Mouse (Mus musculus) forebrain, embryonic 11.5 days (tissue): ENCODE measurements around the gene Rmdn2. TPM values are rescaled to one million over a fixed set of nuclear protein-coding genes. Genes with fewer than 3 reads are reported as not detected.

Experiments used
- ATAC-seq: fragments of 200-750 bp; cut with Nextera tagmentation; replicated peaks from 2 replicates; pipeline ENCODE4 v1.8.0; 2017; ENCODE audit warnings: moderate TSS enrichment; ENCODE audit not compliant: low FRiP score
- DNase-seq: peaks from one replicate; pipeline ENCODE4 v3.0.0-alpha.2; 2017; ENCODE audit warnings: low spot score
- H3K27ac ChIP-seq: fragments of 300-500 bp; sonication (generic); 2 replicates; pipeline ENCODE4 v1.5.1; 2014; ENCODE audit warnings: low read depth, low read length
- H3K27me3 ChIP-seq: fragments of 300-500 bp; sonication (generic); 2 replicates; pipeline ENCODE4 v1.6.1; 2014; ENCODE audit warnings: mild to moderate bottlenecking, low read length, mixed read lengths; ENCODE audit not compliant: control insufficient read depth, insufficient read depth
- H3K36me3 ChIP-seq: fragments of 300-500 bp; sonication (generic); 2 replicates; pipeline ENCODE4 v1.6.1; 2014; ENCODE audit warnings: mild to moderate bottlenecking, low read length, moderate library complexity, mixed read lengths; ENCODE audit not compliant: control insufficient read depth, insufficient read depth
- H3K4me1 ChIP-seq: fragments of 300-500 bp; sonication (generic); replicated peaks from 2 replicates; pipeline ENCODE4 v1.6.1; 2014; ENCODE audit warnings: low read length, mixed read lengths; ENCODE audit not compliant: control insufficient read depth, insufficient read depth
- H3K4me2 ChIP-seq: fragments of 300-500 bp; sonication (generic); 2 replicates; pipeline ENCODE4 v1.6.1; 2014; ENCODE audit warnings: low read depth, mild to moderate bottlenecking, low read length, moderate library complexity, mixed read lengths; ENCODE audit not compliant: severe bottlenecking
- H3K4me3 ChIP-seq: fragments of 300-500 bp; sonication (generic); 2 replicates; pipeline ENCODE4 v1.5.1; 2014; ENCODE audit warnings: low read depth, low read length
- H3K9ac ChIP-seq: fragments of 300-500 bp; sonication (generic); 2 replicates; pipeline ENCODE4 v1.6.1; 2014; ENCODE audit warnings: low read length
- H3K9me3 ChIP-seq: fragments of 300-500 bp; sonication (generic); 2 replicates; pipeline ENCODE4 v1.6.1; 2016; ENCODE audit warnings: low read length, mixed read lengths; ENCODE audit not compliant: control insufficient read depth
- whole genome bisulfite sequencing: fragments of 180-500 bp; shearing (Covaris S2); extraction: QIAGEN DNeasy Blood & Tissue Kit; methylation state at CpG from one replicate; pipeline ENCODE4 v1.1.7; 2014; 5-methylcytosine and 5-hydroxymethylcytosine counted together
- polyA plus RNA-seq: library from polyadenylated mRNA; unstranded; fragments of >200 nt; fragmentation: Nextera tagmentation; extraction: Ambion mirVana; gene quantifications from 2 replicates; pipeline ENCODE4 v1.2.1, GENCODE M21; 2014

Gene Rmdn2
- polyA plus RNA-seq, 1 experiment from 2014 or later, result 4.8 TPM

GRCm38 (mm10) chr17:79713276-79713642, 101.6 kb downstream of the Rmdn2 start:
- H3K27me3 ChIP-seq, result peaks cover 50% of the 10 kb centered on the region
- WGBS, result under 1% methylated on average over 24 of the region's 24 CpGs
- H3K4me2 ChIP-seq, result peak overlapping the region; percentile 92
- ATAC-seq, result no peak
- no peaks in the 10 kb centered on the region for H3K36me3 ChIP-seq
- peaks cover 19% of the 10 kb centered on the region for H3K4me1 ChIP-seq
- DNase-seq, result no peak
- peak overlapping the region; percentile 16; the same call in 1 of the 2 replicates for H3K9ac ChIP-seq
- peak overlapping the region; percentile 42 for H3K4me3 ChIP-seq
- H3K27ac ChIP-seq, result no peak overlapping the region
- no peaks in the 10 kb centered on the region; the same call in 1 of the 2 replicates for H3K9me3 ChIP-seq

GRCm38 (mm10) chr17:79713643-79714367, 102.1 kb downstream of the Rmdn2 start:
- Histone ChIP-seq H3K27me3 (peaks cover 50% of the 10 kb centered on the region), H3K36me3 (no peaks in the 10 kb centered on the region), H3K4me1 (peaks cover 19% of the 10 kb centered on the region), H3K4me3 (peak overlapping the region; percentile 42), H3K4me2 (peak overlapping the region; percentile 92), H3K9ac (peak overlapping the region; percentile 16; the same call in 1 of the 2 replicates), H3K27ac (no peak overlapping the region), H3K9me3 (no peaks in the 10 kb centered on the region; the same call in 1 of the 2 replicates)
- WGBS, result under 1% methylated on average over 63 of the region's 63 CpGs
- DNase-seq, result peak; percentile 79
- peak; percentile 14; the same call in 1 of the 2 replicates for ATAC-seq

GRCm38 (mm10) chr17:79714368-79714895, 102.8 kb downstream of the Rmdn2 start:
- ATAC-seq, result no peak
- Histone ChIP-seq H3K27me3 (peaks cover 49% of the 10 kb centered on the region), H3K36me3 (no peaks in the 10 kb centered on the region), H3K9ac (0 out of 2 replicates have a peak overlapping the region, but pooled peaks have one; percentile 16), H3K9me3 (no peaks in the 10 kb centered on the region; the same call in 1 of the 2 replicates), H3K4me2 (peak overlapping the region; percentile 92), H3K27ac (no peak overlapping the region), H3K4me1 (peaks cover 19% of the 10 kb centered on the region), H3K4me3 (peak overlapping the region; percentile 42)
- peak; percentile 61 for DNase-seq
- WGBS, result under 1% methylated on average over 16 of the region's 16 CpGs

- H3K27ac ChIP-seq, result no peak within 1 kb of the TSS
- peak within 1 kb of the TSS; percentile 92 for H3K4me2 ChIP-seq
- H3K9me3 ChIP-seq, result no peaks in the 10 kb centered on the region; the same call in 1 of the 2 replicates
- H3K4me3 ChIP-seq, result peak within 1 kb of the TSS; percentile 42
- no peaks in the 10 kb centered on the region for H3K36me3 ChIP-seq
- peak; percentile 60 for ATAC-seq
- 0% methylated on average over 31 of the region's 31 CpGs for WGBS
- DNase-seq, result peak; percentile 75
- H3K4me1 ChIP-seq, result peaks cover 19% of the 10 kb centered on the region
- peak within 1 kb of the TSS; percentile 46 for H3K9ac ChIP-seq
- H3K27me3 ChIP-seq, result peaks cover 43% of the 10 kb centered on the region
Measured at GRCm38 (mm10) chr17:79714931-79715637, 103.4 kb downstream of the Rmdn2 start, which contains the start of gene Cyp1b1. TSS of gene Cyp1b1 (minus strand) at chr17:79715061.

GRCm38 (mm10) chr17:79715649-79716143, 104.0 kb downstream of the Rmdn2 start:
- H3K4me1 ChIP-seq, result peaks cover 19% of the 10 kb centered on the region
- no peak overlapping the region for H3K27ac ChIP-seq
- H3K4me2 ChIP-seq, result peak overlapping the region; percentile 92
- H3K4me3 ChIP-seq, result peak overlapping the region; percentile 42
- DNase-seq (peak; percentile 94), ATAC-seq (peak; percentile 90)
- H3K9ac ChIP-seq, result peak overlapping the region; percentile 46
- H3K27me3 ChIP-seq, result peaks cover 39% of the 10 kb centered on the region
- no peaks in the 10 kb centered on the region for H3K36me3 ChIP-seq
- H3K9me3 ChIP-seq, result no peaks in the 10 kb centered on the region; the same call in 1 of the 2 replicates
- under 1% methylated on average over 41 of the region's 42 CpGs for WGBS

GRCm38 (mm10) chr17:79720681-79721080, 109.0 kb downstream of the Rmdn2 start:
- H3K9ac ChIP-seq, result no peak overlapping the region
- no peaks in the 10 kb centered on the region for H3K36me3 ChIP-seq
- no peak overlapping the region for H3K27ac ChIP-seq
- 73% methylated on average over 7 of the region's 7 CpGs for WGBS
- ATAC-seq (no peak), DNase-seq (no peak)
- H3K27me3 ChIP-seq, result peaks cover 2% of the 10 kb centered on the region; the same call in 1 of the 2 replicates
- no peak overlapping the region for H3K4me2 ChIP-seq
- H3K4me1 ChIP-seq, result no peaks in the 10 kb centered on the region
- H3K9me3 ChIP-seq, result no peaks in the 10 kb centered on the region; the same call in 1 of the 2 replicates
- H3K4me3 ChIP-seq, result no peak overlapping the region

GRCm38 (mm10) chr17:79726613-79727012, 115.0 kb downstream of the Rmdn2 start:
- no peaks in the 10 kb centered on the region for H3K4me1 ChIP-seq
- no peak overlapping the region for H3K4me3 ChIP-seq
- no peak overlapping the region for H3K4me2 ChIP-seq
- no peaks in the 10 kb centered on the region for H3K36me3 ChIP-seq
- no peak overlapping the region for H3K9ac ChIP-seq
- 90% methylated on average over 5 of the region's 5 CpGs for WGBS
- ATAC-seq, result no peak
- no peak for DNase-seq
- H3K27ac ChIP-seq, result no peak overlapping the region
- H3K27me3 ChIP-seq, result no peaks in the 10 kb centered on the region
- no peaks in the 10 kb centered on the region for H3K9me3 ChIP-seq

- 30% methylated on average over 14 of the region's 14 CpGs for WGBS
- H3K4me1 ChIP-seq, result no peaks in the 10 kb centered on the region
- DNase-seq (no peak), ATAC-seq (no peak)
- no peak overlapping the region for H3K9ac ChIP-seq
- H3K4me3 ChIP-seq, result no peak overlapping the region
- no peaks in the 10 kb centered on the region for H3K27me3 ChIP-seq
- H3K4me2 ChIP-seq, result peak overlapping the region; percentile 26; the same call in 1 of the 2 replicates
- no peaks in the 10 kb centered on the region for H3K36me3 ChIP-seq
- H3K27ac ChIP-seq, result no peak overlapping the region
- no peaks in the 10 kb centered on the region for H3K9me3 ChIP-seq
Measured at GRCm38 (mm10) chr17:79728053-79728584, 116.5 kb downstream of the Rmdn2 start.
